Mouse (Mus musculus): ENCODE data around the gene Otp.

Gene Otp

DNA sequence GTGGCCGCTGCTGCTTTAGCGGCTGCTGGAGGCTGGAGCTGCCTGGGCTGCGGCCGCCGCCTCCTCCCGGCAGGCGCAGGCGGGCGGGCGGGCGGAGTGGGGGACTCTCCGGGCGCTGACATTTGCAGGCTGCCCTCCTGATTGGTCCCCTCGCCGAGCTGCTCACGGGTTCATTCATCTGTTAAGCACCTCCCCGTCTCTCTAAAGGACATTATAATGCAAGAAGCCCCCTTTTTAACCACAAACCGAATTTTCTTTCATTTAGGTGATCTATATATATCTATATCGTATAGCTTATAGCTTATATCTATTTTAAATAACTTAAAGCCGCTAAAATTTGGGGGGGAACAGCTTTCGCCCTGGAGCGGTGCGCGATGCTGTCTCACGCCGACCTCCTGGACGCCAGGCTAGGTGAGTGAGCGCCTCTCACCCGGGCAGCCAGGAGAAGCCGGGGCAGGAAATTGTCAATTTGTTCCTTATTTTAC lies at the start of gene Otp:
Gene Otp, plus strand, starts transcription at position 207 of the 485 bp plus-strand sequence.
- DNase-seq (ENCODE audit: low read depth, low spot score), result no peak

DNA sequence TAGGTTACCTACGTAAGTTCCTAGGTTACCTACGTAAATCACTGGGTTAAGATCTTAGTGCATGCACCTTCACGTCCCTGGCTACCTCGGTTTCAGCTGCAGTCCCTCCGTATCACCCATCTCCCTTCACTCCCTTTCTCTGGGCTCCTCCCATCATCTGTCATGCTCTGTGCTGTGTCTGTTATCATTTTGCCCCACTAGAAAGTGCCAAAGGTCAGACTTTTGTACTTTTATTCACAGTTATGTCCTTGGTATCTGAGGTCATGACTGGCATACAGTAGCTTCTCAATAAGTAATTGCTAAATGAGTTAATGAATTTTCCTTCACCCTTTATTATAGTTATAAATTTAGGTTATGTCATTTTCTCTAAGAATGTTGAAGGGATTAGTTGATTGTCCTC lies 49.0 kb upstream of the Otp start:
- DNase-seq (ENCODE audit: low read depth, low spot score), result no peak

DNA sequence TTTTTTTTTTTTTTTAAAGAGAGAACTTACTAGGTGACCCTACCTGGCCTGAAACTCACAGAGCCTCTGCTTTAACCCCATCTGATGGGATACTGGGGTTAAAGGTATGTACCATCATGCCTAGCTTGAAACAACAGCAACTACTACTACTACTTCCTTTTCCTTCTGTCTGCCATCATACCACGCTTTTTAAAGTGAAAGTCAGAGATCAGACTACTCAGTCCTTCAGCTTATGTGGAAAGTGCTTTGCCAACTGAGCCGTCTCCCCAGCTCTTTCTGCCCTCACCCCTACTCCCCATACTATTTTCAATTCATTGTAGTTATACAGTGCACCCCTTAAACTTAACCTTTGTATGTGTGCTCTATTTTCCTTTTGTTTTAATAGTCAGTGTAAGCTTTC lies 48.4 kb upstream of the Otp start:
- no peak for DNase-seq (ENCODE audit: low read depth, low spot score)

DNA sequence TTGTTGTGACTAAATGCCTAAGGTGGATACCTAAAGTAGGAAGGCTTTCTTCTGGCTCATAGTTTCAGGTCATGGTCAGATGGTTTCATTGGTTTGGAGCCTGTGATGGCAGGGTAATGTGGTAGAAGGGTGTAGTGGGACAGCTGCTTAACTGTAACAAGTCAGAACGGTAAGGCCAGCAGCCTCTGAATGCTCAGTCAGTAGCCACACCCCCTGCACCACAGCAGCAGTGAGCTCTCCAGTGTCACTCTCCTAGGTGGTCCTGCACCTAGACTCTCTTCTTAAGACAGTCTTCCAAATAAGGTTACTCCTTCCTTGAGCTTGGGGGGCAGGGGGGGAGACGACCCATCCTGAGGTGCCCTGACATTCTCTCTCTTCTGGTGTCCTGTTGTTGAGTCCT lies 47.6 kb upstream of the Otp start:
- DNase-seq (ENCODE audit: low read depth, low spot score), result no peak

DNA sequence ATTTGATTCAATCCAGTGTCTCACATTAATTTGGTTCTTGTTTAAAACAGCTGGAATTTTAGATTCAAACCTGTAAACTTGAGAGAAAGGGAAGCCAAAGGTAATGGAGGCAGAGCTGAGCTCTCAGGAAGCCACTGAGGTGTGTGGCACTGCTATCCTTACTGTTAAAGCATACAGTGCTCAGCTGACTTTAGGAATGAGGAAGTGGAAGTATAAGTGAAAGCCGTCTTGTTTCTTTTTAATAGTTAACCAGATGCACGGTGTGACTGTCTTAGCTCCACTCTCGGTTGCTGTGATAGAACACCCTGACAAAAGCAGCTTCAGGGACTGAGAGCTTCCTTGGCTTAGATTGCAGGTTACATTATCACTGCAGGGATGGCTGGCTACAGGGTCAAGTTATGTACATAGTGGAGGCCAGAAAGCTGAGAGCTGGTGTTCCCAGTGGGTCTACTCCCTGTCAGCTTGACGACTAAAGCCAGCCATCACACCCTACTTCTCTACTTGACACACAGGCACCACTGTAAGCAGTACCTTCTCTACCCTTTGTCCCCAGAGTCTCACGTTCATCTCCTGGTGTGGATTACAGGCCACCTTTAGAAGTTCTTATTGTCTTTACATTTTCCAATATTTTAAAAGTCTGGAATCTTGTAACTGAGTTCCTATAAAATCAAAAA lies 37.2 kb upstream of the Otp start:
- no peak for DNase-seq (ENCODE audit: low read depth, low spot score)

DNA sequence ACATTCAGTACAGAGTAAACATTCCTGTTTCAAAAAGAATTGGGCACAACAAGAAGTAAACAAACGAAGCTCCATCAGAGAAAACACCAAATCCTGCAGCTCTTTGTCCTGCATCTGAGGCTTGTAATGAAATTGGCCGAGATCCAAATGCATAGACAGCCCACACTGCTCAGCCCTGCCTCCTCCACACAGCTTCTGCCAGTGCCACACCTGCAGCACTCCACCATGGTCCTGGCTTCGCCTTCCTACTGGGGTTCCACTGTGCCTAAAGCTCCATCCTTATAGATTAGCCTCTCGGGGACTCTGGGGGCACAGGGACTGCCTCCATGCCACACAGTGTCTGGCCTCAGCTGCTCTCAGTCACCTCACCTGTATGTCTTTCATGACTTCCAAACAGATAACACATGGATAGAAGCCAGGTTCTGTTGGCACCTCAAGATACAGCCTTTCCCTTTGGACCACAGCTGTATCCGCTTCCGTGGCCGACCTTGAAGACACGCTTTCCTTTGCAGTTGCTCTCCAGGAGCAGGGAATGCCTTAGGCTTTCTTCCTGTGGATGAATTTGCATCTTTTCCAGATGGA lies 36.6 kb upstream of the Otp start:
- DNase-seq (ENCODE audit: low read depth, low spot score), result no peak

DNA sequence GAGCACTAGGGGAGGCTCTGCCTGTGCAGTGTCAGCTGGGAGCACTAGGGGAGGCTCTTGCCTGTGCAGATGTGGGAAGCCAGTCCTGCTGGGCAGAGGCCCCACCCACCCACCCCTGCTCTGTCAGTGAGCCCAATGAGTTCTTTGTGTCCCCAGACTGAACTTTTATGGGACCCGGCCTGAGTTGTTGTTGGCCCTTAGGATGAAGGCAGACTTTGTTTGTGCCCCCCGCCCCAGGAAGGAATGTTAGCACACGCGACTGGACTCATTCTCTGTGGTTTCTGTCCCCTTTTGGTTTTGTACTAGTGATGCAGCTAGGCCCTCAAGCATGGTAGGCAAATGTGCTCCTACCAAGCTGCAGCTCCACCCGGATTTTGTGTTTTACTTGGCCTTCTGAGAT lies 32.2 kb upstream of the Otp start:
- no peak for DNase-seq (ENCODE audit: low read depth, low spot score)

DNA sequence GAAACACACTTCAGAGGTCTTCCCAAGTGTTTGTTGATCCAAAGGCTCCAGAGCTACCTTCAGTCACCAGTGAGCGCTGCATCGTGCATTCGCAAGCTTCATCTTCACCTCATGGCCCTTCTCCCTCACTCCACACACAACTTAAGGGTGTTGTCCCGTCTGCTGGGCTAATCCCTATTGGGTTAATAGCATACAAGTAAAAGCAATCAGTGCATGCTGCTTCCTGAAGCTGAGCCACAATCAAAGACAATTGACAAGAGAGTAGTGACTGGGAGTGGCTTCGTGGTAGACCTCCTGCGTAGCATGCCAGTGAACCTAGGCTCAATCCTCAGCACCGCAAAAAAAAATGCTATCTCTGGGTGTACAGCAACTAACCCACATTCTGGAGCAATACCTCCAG lies 27.5 kb upstream of the Otp start:
- DNase-seq (ENCODE audit: low read depth, low spot score), result no peak

DNA sequence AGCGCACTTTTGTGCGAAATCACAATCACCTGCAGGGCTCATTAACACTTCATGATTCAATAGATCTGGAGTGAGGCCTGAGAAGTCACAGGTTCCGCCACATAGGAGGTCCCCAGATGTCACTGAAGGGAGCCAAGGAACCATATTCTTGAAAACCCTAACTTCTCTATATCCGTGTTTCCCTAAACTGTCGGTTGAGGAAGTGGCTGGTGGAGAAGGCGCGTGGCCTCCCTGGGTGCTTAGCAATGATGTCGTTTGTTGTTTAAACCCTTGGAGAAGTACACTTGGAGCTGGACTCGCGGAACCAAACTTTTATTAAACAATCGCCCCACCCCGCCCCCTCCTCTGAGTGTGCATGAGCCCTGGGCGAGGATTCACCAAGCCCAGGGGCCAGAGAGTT lies 26.1 kb upstream of the Otp start:
- DNase-seq (ENCODE audit: low read depth, low spot score), result no peak

DNA sequence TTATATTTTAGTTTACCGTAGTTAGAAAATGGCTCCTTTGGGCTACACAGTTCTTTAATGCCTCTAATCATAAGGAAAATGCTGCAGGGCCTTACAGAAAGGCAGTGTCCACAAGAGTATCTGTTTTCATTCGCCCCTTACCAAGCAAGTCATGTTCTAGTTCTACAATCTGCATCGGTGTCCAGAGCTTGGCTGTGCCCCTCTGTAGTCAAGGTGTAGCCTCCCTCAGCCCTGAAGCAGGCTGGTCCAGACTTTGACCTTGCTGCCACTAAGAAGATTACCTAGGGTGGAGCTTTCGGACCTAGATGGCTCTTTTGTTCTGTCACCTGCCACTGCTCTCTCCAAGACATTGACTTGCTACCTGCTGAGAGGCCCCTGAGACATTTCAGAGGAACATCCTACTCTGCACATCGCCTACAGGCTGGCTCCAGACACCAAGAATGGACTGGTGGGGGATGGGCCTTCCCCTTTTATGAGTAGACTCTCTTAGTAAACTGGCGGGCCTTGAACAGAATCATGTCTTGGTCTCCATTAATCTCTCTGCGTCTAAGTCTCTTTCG lies 17.3 kb upstream of the Otp start:
- no peak for DNase-seq (ENCODE audit: low read depth, low spot score)

DNA sequence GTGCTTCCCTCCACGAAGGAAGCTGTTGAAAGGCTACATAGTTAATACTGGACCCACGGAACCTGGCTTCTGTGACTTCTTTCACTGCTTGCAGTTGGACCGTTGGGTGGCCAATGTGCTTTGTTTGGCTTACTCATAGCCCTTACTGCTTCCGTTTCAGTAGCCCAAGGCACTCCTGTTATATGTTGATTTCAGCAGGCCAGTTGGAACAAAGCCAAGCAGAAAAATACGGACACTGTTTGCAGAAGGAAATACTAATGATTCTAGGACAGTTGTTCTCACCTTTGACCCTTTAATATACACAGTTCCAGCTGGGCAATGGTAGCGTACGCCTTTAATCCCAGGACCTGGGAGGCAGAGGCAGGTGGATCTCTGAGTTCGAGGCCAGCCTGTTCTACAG lies 16.1 kb upstream of the Otp start:
- DNase-seq (ENCODE audit: low read depth, low spot score), result no peak

DNA sequence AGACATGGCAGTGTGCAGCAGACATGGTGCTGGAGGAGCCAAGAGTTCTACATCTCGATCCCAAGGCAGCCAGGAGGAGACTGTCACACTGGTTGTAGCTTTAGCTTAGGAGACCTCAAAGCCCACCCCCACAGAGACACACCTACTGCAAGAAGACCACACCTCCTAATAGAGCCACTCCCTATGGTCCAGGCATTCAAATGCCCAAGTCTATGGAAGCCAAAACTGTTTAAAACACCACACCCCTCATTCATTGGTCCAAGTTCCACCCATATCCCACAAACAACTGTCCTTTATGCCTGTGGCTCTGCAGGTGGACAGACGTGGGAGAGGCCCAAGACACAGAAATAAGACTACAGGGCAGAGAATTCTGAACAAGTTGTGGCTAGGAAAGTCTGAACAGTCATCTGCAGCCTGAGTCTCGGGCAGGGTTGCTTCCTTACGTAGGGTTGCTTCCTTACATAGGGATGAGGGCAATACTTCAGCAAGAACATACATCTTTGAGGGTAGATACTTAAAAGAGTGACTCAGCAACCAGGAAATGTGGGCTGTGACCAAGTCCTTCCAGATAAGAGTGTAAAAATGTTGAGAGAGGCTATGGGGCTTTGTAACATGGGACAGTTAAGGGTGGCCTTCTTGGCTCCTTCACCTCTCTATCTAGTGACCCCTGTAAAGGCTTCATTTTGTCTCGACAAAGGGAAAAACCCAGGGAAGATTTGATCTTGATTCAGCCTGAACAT lies 12.7 kb upstream of the Otp start:
- no peak for DNase-seq (ENCODE audit: low read depth, low spot score)

DNA sequence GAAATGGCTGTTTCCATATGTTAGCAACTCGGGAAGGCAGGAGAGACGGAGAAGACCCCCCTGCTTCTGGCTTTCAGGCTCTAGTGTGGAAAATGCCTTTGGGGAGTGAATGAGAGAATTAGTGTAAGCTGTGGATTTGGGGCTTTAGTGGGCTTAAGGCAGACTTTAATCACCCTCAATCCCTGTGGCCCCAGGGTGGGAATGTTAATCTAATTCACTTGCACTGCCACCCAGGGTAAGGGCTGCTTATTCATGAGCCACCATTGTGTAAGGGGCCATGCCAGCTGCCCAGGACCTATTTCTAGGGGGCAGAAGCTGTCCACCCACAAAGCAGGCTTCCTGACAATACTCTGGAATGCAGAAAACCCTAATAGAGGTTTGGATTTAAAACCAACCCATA lies 8.5 kb upstream of the Otp start:
- DNase-seq (ENCODE audit: low read depth, low spot score), result no peak

DNA sequence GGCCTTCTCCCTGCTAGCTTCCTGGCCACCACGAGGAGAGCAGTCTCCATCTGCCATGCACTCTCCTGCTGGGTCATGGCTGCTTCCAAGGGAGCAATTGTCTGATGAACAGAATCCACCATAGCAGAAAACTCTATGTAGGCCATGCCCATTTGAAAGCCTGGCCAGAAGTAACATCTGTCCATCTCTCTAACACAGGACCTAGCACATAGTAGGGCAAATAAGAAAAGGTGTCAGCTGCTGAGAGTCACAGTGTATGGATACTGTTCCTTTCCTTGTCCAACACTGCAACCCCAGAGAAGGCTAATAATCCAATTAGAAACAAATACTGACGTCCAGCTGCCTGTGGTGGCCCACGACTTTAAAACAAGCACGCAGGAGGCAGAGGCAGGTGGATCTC lies 7.6 kb upstream of the Otp start:
- DNase-seq (ENCODE audit: low read depth, low spot score), result no peak

DNA sequence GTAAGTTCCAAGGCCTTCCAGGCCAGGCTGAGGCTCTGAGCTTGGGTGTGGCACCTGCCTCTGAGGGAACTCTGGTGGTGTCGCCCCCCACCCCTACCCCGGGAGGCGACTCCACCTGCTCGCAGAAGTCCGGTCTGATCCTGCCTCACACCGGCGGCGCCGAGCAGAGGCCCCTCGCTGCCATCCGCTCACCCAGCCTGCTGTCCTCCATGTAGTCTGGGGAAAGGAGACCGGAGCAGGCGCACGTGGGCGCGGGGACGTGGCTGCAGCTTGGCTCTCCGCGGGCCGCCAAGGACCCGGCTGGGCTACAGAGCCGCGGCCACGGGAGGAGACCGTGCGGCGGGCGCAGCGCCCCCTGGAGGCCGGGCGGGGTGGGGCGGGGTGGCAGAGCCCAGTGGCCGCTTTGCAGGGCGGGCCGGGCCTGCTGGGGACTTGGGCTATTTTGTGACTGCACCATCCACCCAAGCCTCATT lies 6.9 kb upstream of the Otp start:
- no peak for DNase-seq (ENCODE audit: low read depth, low spot score)

DNA sequence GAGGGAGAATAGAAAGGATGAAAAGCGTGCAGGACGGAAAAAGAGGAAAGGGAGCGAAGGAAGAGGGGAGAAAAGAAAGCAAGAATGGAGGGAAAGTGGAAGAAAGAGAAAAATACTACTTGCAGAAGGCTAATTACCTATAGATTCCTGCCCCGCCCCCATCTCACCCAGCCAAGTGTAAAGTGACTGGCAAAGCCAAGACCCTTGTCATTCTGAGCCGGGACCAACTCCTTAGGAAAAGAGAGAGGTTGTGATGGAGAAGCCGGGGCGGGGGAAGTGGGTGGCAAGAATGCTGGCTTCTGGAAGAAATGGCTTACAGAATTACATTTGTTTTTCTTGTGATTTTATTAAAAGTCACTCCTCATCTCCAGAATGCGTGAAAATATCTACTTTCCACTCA lies 5.9 kb upstream of the Otp start:
- no peak for DNase-seq (ENCODE audit: low read depth, low spot score)

DNA sequence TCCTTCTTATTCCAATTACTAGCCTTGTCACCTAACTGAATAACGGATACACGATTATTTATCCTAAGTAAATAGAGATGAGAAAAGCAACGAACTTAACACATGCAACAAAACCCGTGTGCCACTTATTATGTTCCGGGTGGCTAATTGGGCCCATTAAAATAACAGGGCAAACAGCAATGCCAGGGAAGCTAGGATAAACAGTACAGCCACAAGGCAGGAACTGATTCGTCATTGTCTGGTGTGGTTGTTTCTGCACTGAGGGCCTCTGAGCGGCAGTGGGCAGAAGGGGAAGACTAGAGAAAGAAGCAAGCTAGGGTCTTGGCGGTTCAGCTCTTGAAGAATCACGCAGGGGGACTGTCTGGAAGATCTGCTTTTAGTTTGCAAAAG lies 5.3 kb upstream of the Otp start:
- DNase-seq (ENCODE audit: low read depth, low spot score), result no peak

DNA sequence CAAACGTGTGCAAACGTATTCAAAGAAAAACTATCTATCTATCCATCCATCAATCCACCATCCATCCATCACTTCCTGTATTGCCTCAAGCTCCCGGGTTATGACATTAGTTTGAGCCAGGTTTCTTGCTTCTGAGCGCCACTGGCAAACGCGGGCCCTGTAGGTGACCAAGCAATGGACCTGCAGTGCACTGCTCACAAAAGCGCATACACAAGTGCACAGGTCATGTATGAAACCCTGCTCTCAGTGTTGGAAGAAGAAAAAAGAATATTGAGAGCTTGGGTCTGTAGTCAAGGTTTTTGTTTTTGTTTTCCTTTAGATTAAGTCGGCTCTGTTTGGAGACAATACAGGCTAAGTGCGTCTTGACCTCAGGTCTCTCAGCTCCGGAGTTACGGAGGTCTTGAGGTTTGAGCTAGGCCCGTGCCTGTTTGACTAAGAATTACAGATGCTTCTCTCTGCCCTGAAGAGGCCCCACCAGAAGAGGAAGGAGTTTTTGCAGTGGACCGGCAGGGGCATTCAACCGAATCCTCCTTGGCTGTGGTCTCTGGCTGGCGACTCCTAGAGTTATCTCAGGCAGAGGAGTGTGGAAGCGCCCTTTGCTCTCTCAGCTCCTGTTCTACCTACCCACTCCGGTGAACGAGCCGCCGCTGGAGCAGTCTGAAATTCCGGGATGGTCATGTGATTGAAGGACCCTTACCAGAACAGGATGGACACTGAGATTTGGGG lies 4.8 kb upstream of the Otp start:
- DNase-seq (ENCODE audit: low read depth, low spot score), result no peak

DNA sequence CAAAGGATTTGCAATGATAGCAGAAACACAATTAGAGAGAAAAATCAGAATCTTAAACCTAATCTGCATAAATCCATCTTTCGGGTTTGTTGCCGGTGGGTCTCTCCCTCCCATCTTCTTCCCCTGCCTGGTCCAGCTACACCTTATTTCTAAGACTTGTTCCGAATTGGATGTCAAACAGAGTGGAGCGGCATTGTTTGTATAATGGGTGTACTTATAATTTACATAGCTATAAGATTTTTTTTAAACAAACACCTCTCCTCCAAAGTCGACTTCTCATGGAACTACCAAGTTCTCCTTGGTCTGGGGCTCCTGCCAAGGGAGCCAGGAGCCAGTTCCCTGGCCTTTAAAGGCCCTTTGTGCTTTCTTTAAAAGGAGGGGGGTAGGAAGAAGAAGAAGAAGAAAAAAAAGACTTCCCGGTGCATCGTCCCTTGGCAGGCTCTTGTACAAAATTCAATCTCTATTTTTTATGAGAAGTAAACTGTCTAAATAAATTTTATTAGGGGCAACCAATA lies 3.5 kb upstream of the Otp start:
- DNase-seq (ENCODE audit: low read depth, low spot score), result no peak

DNA sequence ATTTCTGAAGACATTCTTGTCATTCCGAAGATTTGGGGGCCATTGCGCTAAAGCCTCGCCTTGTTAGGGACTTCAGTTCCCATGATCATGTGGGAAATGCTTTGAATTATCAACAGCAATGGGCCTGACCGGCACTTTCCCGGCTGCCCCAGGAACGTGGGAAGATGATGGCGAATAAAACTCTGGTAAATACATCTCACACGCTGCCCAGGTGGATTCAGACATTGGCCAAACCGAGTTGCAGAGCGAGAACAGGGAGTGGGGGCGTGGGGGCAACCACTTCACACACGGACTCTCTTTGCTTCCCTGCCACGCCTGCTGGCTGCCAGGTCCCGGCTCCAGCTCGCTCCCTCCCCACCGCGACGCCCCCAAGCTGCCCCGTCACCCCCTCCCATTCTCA lies 3.0 kb upstream of the Otp start:
- DNase-seq (ENCODE audit: low read depth, low spot score), result no peak

DNA sequence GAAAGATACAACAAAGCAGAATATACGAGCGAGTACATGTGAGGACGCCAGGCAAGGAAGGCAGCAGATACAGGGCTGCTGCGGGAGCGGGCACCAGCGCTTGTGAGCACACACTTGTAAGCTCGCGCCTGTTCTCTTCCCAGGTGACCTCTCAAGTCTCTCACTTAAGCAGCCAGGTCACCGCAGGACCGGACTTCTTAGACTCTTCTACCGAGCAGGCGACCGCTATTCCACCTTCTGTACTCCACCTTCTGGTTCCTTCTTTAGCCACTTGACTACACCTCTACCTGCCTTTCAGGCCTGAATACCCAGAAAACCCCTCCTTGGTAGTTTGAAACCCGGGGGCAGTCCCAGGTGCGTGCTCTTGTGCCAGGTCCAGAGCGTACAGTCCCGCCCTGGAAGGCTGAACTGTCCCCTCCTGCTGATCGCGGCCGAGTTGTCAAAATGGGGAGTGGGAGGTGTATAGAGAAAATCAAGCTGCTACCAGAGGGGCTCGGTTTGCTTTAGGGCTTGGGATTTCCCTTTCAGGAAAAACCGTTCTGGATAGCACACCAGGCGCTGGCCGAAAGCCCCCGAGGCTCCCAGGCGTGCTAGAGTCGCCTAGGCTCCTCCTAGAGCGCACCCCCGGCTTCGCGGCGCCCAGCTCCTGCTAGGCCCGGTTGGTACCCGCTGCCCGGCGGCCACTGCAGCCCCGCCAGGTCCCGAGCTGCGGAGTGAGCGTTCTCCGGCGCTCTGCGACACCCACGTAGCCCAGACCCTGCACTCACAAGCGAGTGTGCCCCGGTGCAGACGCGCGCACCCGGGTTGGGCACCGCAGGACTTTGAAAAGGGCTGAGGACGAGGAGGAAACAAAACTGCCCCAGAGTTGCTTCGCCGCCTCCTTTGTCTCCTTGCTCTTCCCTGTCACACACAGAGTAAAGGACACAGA lies 2.0 kb upstream of the Otp start:
- DNase-seq (ENCODE audit: low read depth, low spot score), result no peak
